Mouse (Mus musculus) ES-Bruce4 (cell line): ENCODE measurements around the gene Gja6. TPM values are rescaled to one million over a fixed set of nuclear protein-coding genes. Genes with fewer than 3 reads are reported as not detected.

Experiments used
- H3K27ac ChIP-seq: 2 replicates; pipeline ENCODE4 v1.5.1; 2012; ENCODE audit warnings: low read length, inconsistent platforms; ENCODE audit not compliant: insufficient read depth
- H3K27me3 ChIP-seq: 2 replicates; pipeline ENCODE4 v1.6.1; 2012; ENCODE audit warnings: mild to moderate bottlenecking, low read length, inconsistent platforms; ENCODE audit not compliant: control insufficient read depth, poor library complexity, insufficient read depth, severe bottlenecking
- H3K36me3 ChIP-seq: 2 replicates; pipeline ENCODE4 v1.6.1; 2012; ENCODE audit warnings: inconsistent platforms, mild to moderate bottlenecking, low read length, moderate library complexity; ENCODE audit not compliant: control insufficient read depth, poor library complexity, insufficient read depth, severe bottlenecking
- H3K4me1 ChIP-seq: one replicate; pipeline ENCODE4 v1.8.1; 2011; ENCODE audit warnings: low read length; ENCODE audit not compliant: control insufficient read depth, insufficient read depth
- H3K4me3 ChIP-seq: 2 replicates; pipeline ENCODE4 v1.5.1; 2011; ENCODE audit warnings: low read depth, mild to moderate bottlenecking, low read length
- H3K9ac ChIP-seq: 2 replicates; pipeline ENCODE4 v1.6.1; 2012; ENCODE audit warnings: low read depth, mild to moderate bottlenecking, inconsistent platforms; ENCODE audit not compliant: poor library complexity, severe bottlenecking
- H3K9me3 ChIP-seq: replicated peaks from 2 replicates; pipeline ENCODE4 v1.6.1; 2012; ENCODE audit warnings: mild to moderate bottlenecking, low read length, inconsistent platforms; ENCODE audit not compliant: control insufficient read depth, poor library complexity, insufficient read depth, severe bottlenecking
- CTCF ChIP-seq: IDR thresholded peaks from one replicate; pipeline ENCODE4 v1.8.1; 2011; ENCODE audit warnings: low read depth, low read length
- EP300 ChIP-seq: IDR thresholded peaks from 2 replicates; pipeline ENCODE4 v1.6.1; 2011; ENCODE audit warnings: low read depth, low read length; ENCODE audit not compliant: insufficient read depth
- POLR2A ChIP-seq: IDR thresholded peaks from one replicate; pipeline ENCODE4 v1.8.1; 2011; ENCODE audit warnings: low read length; ENCODE audit not compliant: insufficient read depth
- polyA plus RNA-seq: library from polyadenylated mRNA; stranded (reverse); fragments of >200 nt; gene quantifications from 2 replicates; pipeline ENCODE4 v1.2.4, GENCODE M21; 2011; ENCODE audit warnings: low read depth; ENCODE audit not compliant: missing spikeins, insufficient read depth, insufficient read length

Gene Gja6
- polyA plus RNA-seq, 1 experiment = 1.3 TPM

DNA sequence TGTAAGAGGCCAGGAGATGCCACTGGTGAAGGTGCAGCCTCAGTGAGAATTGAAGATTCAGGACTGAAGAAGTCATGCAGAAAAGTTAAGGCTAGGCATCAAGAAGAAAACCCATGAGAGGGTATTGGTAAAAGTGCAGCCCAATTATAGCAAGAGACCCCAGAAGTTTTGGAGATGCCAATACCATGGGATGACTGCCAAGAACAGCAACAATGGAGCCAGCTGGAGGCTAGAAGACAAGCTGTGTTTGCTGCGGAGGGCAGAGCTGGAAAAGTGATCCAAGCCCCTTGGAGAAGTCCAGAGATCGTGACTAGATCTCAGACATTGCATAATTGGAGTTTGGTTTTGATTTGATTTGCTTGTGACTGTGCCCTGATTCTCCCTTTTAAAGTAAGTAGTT, 20.6 kb downstream of the Gja6 start:
- H3K27me3 ChIP-seq = no peaks in the 10 kb centered on the region
- TF ChIP-seq POLR2A (no peak), EP300 (no peak), CTCF (no peak)

DNA sequence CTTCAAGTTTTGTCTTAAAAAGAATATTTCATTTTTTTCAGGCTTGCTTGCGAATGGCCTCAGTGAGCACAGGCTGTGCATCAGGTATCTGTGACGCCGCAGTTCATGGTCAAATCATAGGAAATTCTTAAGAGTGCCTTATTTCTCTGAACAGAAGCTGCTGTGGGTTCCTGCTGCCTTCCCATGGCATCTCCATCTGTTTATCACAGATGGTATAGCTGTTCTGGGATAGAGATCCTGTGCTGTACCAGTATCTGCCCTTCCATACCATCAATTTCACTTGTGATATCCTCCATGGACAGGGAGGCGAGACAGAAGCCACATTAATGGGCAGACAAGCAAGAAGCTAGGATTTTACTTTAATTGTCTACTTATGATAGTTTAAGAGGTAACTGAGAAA, 40.3 kb downstream of the Gja6 start:
- Histone ChIP-seq H3K27me3 (no peaks in the 10 kb centered on the region), H3K9me3 (no peaks in the 10 kb centered on the region), H3K36me3 (no peaks in the 10 kb centered on the region), H3K27ac (no peak overlapping the region), H3K9ac (no peak overlapping the region), H3K4me3 (no peak overlapping the region), H3K4me1 (no peaks in the 10 kb centered on the region)
- TF ChIP-seq CTCF (no peak), POLR2A (no peak), EP300 (no peak)

More for the DNA sequence above, 20.6 kb downstream of the Gja6 start:
- Histone ChIP-seq H3K4me1 (no peaks in the 10 kb centered on the region), H3K9ac (no peak overlapping the region), H3K27ac (no peak overlapping the region), H3K4me3 (no peak overlapping the region), H3K9me3 (no peaks in the 10 kb centered on the region), H3K36me3 (no peaks in the 10 kb centered on the region)

DNA sequence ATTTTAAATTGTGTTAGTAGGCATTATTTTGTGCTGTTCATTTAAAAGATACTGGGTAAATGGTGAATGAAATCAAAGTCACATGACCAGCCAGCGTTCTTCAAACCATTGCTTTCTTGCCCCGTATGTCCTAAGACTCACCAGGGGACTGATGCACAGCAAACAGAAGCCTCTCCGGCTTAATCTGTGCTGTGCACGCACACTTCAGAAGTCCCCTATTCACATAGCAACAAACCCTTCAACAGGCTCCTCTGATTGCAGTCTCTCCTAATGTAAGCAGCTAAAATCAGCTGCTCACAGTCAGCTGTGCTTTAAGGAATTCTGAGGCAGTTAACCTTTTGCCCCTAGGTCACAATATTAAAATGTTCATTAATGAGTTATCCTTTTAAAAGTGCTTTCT, 41.8 kb downstream of the Gja6 start:
- H3K4me3 ChIP-seq = no peak overlapping the region
- H3K9me3 ChIP-seq = no peaks in the 10 kb centered on the region
- no peak overlapping the region for H3K27ac ChIP-seq
- TF ChIP-seq POLR2A (no peak), CTCF (no peak), EP300 (no peak)
- H3K36me3 ChIP-seq = no peaks in the 10 kb centered on the region
- H3K27me3 ChIP-seq = no peaks in the 10 kb centered on the region
- H3K4me1 ChIP-seq = no peaks in the 10 kb centered on the region
- H3K9ac ChIP-seq = no peak overlapping the region

- Histone ChIP-seq H3K36me3 (no peaks in the 10 kb centered on the region), H3K27ac (no peak overlapping the region), H3K4me3 (no peak overlapping the region), H3K27me3 (no peaks in the 10 kb centered on the region), H3K4me1 (no peaks in the 10 kb centered on the region), H3K9me3 (no peaks in the 10 kb centered on the region), H3K9ac (no peak overlapping the region)
- TF ChIP-seq EP300 = no peak
- TF ChIP-seq POLR2A = no peak
- TF ChIP-seq CTCF = no peak
These were observed 43.0 kb downstream of the Gja6 start for GRCm38 (mm10) chrX:160863689-160864383.

Other genes starting within 250 kb of the Gja6 start
- not detected in 2 replicates for gene Ppef1, start 171.3 kb downstream of the Gja6 start, polyA plus RNA-seq
- gene Rs1, start 139.0 kb downstream of the Gja6 start, polyA plus RNA-seq = not detected in 2 replicates
- gene Cdkl5, start 87.7 kb upstream of the Gja6 start, polyA plus RNA-seq = 7.3 and 7.8 TPM in 2 replicates
- 10.3 and 13.4 TPM in 2 replicates for gene Scml2, start 210.1 kb upstream of the Gja6 start, polyA plus RNA-seq